Mouse (Mus musculus) midbrain, embryonic 11.5 days (tissue): ENCODE measurements around the gene Erich4. TPM values are rescaled to one million over a fixed set of nuclear protein-coding genes. Genes with fewer than 3 reads are reported as not detected.
A peak's percentile ranks its signal among the peaks of the same experiment; 100 is the strongest.

ENCODE experiments used
- ATAC-seq: fragments of 200-750 bp; cut with Nextera tagmentation; 2 replicates; pipeline ENCODE4 v1.8.0; 2017; ENCODE audit warnings: moderate TSS enrichment, moderate library complexity; ENCODE audit not compliant: low FRiP score
- DNase-seq: peaks from one replicate; pipeline ENCODE4 v3.0.0; 2015; ENCODE audit warnings: low spot score; ENCODE audit errors: missing footprints
- H3K27ac ChIP-seq: fragments of 300-500 bp; sonication (generic); 2 replicates; pipeline ENCODE4 v1.5.1; 2014; ENCODE audit warnings: low read depth, low read length
- H3K27me3 ChIP-seq: fragments of 300-500 bp; sonication (generic); 2 replicates; pipeline ENCODE4 v1.6.1; 2014; ENCODE audit warnings: mild to moderate bottlenecking, low read length, moderate library complexity, mixed read lengths; ENCODE audit not compliant: control insufficient read depth, insufficient read depth
- H3K36me3 ChIP-seq: fragments of 300-500 bp; sonication (generic); 2 replicates; pipeline ENCODE4 v1.6.1; 2014; ENCODE audit warnings: mild to moderate bottlenecking, low read length, moderate library complexity, mixed read lengths; ENCODE audit not compliant: control insufficient read depth, insufficient read depth
- H3K4me1 ChIP-seq: fragments of 300-500 bp; sonication (generic); 2 replicates; pipeline ENCODE4 v1.6.1; 2014; ENCODE audit warnings: low read length; ENCODE audit not compliant: control insufficient read depth, insufficient read depth
- H3K4me2 ChIP-seq: fragments of 300-500 bp; sonication (generic); 2 replicates; pipeline ENCODE4 v1.6.1; 2014; ENCODE audit warnings: mild to moderate bottlenecking, moderate library complexity
- H3K4me3 ChIP-seq: fragments of 300-500 bp; sonication (generic); 2 replicates; pipeline ENCODE4 v1.5.1; 2014; ENCODE audit warnings: low read depth, low read length
- H3K9ac ChIP-seq: fragments of 300-500 bp; sonication (generic); 2 replicates; pipeline ENCODE4 v1.6.1; 2014; ENCODE audit warnings: low read length
- H3K9me3 ChIP-seq: fragments of 300-500 bp; sonication (generic); 2 replicates; pipeline ENCODE4 v1.6.1; 2016; ENCODE audit warnings: low read length; ENCODE audit not compliant: control insufficient read depth
- WGBS: fragments of 180-500 bp; shearing (Covaris S2); extraction: QIAGEN DNeasy Blood & Tissue Kit; methylation state at CpG from one replicate; pipeline ENCODE4 v1.1.7; 2014; 5-methylcytosine and 5-hydroxymethylcytosine counted together
- polyA plus RNA-seq: library from polyadenylated mRNA; unstranded; fragments of >200 nt; fragmentation: Nextera tagmentation; extraction: Ambion mirVana; gene quantifications from 2 replicates; pipeline ENCODE4 v1.2.1, GENCODE M21; 2014

Erich4 gene
- polyA plus RNA-seq: not detected in 2 replicates

DNA sequence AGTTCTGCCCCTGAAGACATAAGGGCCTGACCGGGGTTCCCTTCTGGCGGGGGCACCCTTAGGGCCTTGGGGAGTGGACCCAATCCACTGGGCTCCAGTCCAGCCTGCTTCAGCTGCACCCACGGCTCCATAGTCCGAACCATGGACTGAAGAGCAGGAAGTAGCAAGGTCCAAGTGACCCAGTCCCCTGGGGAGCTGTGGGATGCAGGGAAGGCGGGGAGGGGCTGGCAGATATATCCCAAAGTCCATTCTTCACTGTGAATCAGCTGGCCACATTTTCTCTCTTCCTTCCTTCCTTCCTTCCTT lies at the start of gene Erich4:
Erich4 (minus strand) TSS at position 187 of the 306 bp plus-strand sequence.
- no peak within 1 kb of the TSS for H3K4me3 ChIP-seq
- 85% methylated on average over 5 of the region's 5 CpGs for WGBS
- H3K36me3 ChIP-seq: no peaks in the 10 kb centered on the region
- no peaks in the 10 kb centered on the region; the same call in 1 of the 2 replicates for H3K4me1 ChIP-seq
- H3K9me3 ChIP-seq: no peaks in the 10 kb centered on the region
- no peak within 1 kb of the TSS for H3K9ac ChIP-seq
- no peak within 1 kb of the TSS for H3K27ac ChIP-seq
- ATAC-seq: no peak
- no peaks in the 10 kb centered on the region for H3K27me3 ChIP-seq
- no peak within 1 kb of the TSS for H3K4me2 ChIP-seq
- no peak for DNase-seq

DNA sequence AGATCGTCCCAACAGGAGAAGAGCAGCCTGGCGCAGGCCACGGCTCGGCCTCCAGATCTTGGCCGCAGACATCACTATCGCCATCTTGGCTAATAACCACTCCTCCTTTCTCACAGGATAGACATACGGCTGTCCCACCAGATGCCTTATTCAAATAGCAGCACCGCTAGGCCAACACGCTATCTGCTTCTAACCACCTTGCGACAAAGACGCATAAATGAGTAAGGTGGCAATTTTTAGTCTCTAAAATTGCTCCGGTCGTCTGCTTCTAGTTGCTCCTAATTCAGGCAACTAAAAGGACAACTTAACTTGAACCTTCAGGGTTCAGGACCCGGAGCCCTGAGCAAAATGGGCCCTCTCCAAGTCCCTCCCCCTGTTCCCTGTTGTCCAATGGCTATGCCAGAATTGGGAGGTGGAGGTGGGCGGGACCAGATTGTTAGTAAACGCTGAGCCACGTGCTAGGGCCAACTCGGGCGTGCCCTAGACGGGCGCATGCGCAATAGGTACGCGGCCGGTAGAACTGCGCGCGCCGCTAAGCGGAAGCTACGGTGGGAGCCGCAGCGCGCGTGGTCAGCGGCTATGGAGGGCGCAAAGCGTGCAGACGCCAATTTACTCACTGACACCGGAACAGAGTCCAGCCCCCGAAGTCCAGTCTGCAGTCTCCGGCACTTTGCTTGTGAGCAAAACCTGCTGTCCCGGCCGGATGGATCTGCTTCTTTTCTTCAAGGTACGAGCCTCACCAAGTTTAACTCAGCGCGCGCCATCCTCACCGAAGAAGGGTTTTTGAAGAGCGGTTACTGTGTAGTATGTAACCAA lies 43.2 kb upstream of the Erich4 start, which contains the start of the genes Bckdha and Exosc5:
Bckdha (minus strand) TSS at position 325 of the 816 bp plus-strand sequence.
Exosc5 (plus strand) TSS at position 508 of the 816 bp plus-strand sequence.
- peak; percentile 100 for DNase-seq
- peak within 1 kb of the TSS; percentile 67 for H3K4me3 ChIP-seq
- peak within 1 kb of the TSS; percentile 70 for H3K9ac ChIP-seq
- under 1% methylated on average over 50 of the region's 50 CpGs for WGBS
- H3K36me3 ChIP-seq: no peaks in the 10 kb centered on the region
- no peaks in the 10 kb centered on the region for H3K9me3 ChIP-seq
- peaks cover 6% of the 10 kb centered on the region for H3K4me1 ChIP-seq
- no peaks in the 10 kb centered on the region for H3K27me3 ChIP-seq
- H3K4me2 ChIP-seq: peak within 1 kb of the TSS; percentile 85
- peak; percentile 99 for ATAC-seq
- H3K27ac ChIP-seq: peak within 1 kb of the TSS; percentile 33; the same call in 1 of the 2 replicates

DNA sequence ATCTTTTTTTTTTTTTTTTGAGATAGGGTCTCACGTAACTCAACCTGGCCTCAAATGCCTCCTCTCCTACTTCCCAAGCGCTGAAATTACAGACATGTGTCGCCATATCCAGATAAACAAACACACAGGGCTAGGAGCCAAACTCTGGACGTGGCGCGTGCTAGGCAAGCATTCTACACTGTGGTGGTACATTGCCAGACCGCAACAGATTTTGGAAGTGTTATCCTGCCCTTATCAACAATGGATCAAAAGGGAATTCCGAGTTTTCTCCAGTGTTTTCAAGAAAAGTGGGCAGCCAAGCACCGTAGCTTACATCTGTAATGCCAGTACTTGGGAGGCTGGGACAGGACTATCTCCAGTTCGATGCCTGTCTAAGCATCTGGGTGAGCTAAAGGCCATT lies 42.1 kb upstream of the Erich4 start:
- Histone ChIP-seq H3K4me3 (peak overlapping the region; percentile 67), H3K9ac (peak overlapping the region; percentile 64), H3K36me3 (no peaks in the 10 kb centered on the region), H3K4me2 (peak overlapping the region; percentile 85), H3K9me3 (no peaks in the 10 kb centered on the region), H3K27me3 (no peaks in the 10 kb centered on the region), H3K27ac (no peak overlapping the region), H3K4me1 (peaks cover 6% of the 10 kb centered on the region)
- ATAC-seq (no peak), DNase-seq (no peak)
- 47% methylated on average over 10 of the region's 10 CpGs for WGBS

DNA sequence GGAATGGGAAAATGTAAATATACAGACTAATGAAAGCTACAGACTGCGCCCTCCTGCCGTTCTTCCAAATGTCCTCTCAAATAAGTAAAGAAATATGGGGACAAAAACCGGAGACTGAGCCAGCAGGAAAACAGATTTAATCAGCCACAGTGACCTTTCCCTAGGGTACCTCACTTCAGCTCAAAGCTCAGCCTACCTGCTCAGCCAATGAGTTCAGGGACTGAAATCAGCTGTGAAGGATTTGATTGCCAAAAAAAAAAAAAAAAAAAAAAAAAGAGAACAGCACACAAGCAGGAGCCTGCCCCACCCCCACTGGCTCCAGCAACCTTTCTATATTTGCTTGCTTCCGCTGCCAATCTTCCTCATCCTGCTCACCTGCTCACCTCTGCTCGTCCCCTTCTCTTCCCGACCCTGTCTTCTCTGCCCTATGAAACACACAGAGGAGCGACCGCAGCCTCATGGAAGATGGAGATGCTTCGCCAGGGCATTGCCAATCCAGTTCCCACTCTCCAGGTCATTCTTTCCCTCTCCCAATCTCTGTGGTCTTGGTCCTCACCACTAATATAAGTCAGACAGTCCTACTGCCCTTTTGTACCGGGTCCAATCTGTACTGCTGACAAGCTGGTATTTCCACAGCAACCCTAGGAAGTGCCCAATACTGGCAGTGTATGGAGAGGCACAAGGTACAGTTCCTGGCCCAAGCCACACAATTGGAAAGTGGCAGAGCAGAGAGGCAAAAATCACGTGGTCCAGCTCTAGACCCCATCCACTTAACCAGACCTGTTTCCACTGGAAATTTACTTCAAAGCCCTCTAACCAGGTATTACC lies 40.1 kb upstream of the Erich4 start:
- WGBS: 77% methylated on average over 11 of the region's 11 CpGs
- no peak overlapping the region for H3K27ac ChIP-seq
- peak; percentile 82 for DNase-seq
- H3K4me2 ChIP-seq: no peak overlapping the region
- H3K4me1 ChIP-seq: peaks cover 6% of the 10 kb centered on the region
- H3K4me3 ChIP-seq: no peak overlapping the region
- no peak overlapping the region for H3K9ac ChIP-seq
- H3K9me3 ChIP-seq: no peaks in the 10 kb centered on the region
- ATAC-seq: no peak
- no peaks in the 10 kb centered on the region for H3K27me3 ChIP-seq
- no peaks in the 10 kb centered on the region for H3K36me3 ChIP-seq

DNA sequence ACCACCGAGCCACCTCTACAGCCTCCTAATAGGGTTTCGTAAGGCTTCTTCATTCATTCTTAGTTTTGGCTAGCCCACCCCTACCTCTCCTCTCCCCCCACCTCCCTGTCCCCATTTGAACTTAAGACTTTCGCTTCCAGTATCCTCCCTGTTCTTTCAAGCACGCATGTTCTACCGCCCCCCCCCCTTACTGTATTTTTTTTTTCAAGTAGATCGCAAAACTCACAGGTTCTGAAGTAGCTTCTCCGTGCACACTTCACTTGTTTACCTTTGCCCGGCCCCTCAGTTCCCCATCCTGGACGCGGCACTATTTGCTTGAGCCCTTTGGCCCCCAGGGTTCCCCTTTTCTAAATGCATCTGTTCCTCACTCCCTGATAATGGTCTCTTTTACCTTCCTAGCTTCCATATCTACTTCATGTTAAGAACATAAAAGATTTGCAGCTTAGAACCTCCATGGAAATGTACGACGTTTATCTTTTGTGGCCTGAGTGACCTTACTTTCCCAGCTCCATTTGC lies 36.6 kb upstream of the Erich4 start:
- H3K4me2 ChIP-seq: no peak overlapping the region
- 92% methylated on average over 12 of the region's 12 CpGs for WGBS
- H3K4me1 ChIP-seq: peaks cover under 1% of the 10 kb centered on the region; the same call in 1 of the 2 replicates
- no peaks in the 10 kb centered on the region for H3K27me3 ChIP-seq
- DNase-seq: peak; percentile 35
- no peak overlapping the region for H3K9ac ChIP-seq
- no peaks in the 10 kb centered on the region for H3K9me3 ChIP-seq
- no peak for ATAC-seq
- no peak overlapping the region for H3K4me3 ChIP-seq
- no peak overlapping the region for H3K27ac ChIP-seq
- H3K36me3 ChIP-seq: no peaks in the 10 kb centered on the region

DNA sequence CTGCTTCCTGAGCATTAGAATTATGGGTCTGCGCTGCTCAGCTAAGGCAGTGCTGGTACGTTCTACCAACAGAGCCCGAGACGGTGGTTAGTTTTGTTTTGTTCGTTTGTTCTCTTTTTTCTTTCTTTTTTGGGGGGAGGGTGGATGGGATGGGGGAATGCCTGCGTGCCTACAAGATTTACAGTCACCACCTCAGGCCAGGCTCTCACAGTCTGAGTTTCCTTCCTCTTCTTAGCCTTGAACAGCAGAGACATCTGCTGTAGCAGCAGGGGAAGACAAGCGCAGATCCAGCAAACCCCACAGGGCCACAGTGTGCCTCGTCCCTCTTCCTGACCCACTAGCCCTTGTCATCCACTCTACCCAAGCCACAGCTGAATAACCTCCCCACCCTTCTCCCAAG lies 35.6 kb upstream of the Erich4 start:
- no peak overlapping the region for H3K4me3 ChIP-seq
- no peak overlapping the region for H3K9ac ChIP-seq
- 91% methylated on average over 8 of the region's 8 CpGs for WGBS
- no peak overlapping the region for H3K4me2 ChIP-seq
- peak; percentile 47 for DNase-seq
- H3K27ac ChIP-seq: no peak overlapping the region
- no peaks in the 10 kb centered on the region for H3K9me3 ChIP-seq
- no peaks in the 10 kb centered on the region for H3K27me3 ChIP-seq
- H3K36me3 ChIP-seq: no peaks in the 10 kb centered on the region
- no peaks in the 10 kb centered on the region for H3K4me1 ChIP-seq
- ATAC-seq: no peak

DNA sequence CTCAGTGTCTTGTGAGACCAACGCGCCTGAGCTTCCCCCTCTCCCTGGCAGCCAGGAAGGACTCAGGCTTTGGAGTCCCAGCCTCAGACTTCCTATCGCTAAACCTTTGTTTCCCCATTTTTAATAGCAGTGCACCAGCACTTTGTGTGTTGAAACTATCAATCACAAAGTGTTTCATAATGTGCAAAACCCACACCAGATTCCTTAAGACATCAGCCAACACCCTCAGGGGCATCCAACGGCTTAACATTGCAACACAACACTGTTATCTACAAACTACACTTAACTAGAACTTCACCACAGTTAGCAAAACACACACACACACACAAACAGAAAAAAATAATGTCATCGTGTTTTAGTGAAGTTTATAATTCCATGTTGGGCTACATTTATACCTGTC lies 34.1 kb upstream of the Erich4 start:
- Histone ChIP-seq H3K4me1 (no peaks in the 10 kb centered on the region), H3K4me2 (no peak overlapping the region), H3K9me3 (no peaks in the 10 kb centered on the region), H3K4me3 (no peak overlapping the region), H3K27me3 (no peaks in the 10 kb centered on the region), H3K9ac (no peak overlapping the region), H3K36me3 (no peaks in the 10 kb centered on the region), H3K27ac (no peak overlapping the region)
- 89% methylated on average over 5 of the region's 5 CpGs for WGBS
- no peak for DNase-seq
- ATAC-seq: no peak

DNA sequence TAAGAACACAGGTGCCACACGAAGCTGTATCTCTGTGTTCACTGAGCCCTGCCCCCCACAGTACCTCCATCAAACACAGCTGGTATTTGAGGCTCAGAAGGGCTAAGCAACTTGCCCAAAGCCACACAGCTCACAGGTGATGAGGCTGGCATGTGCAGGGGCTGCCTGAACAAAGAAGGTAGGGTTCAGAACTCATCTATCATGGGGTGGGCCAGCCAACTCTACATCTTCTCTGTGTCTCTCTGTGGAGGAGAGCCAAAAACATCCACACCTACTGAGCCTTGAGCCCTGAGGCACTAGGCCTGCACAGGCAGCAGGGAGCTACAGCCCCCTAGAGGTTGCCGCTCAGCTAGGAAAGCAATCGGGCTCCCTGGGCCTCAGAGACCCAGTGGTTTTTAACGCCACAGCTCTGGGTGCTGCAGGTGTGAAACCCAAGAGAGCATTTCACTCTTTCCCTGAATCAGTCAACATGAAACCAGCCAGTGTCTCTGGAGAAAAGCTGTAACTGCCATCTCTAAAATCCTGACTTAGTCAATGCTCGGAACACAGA lies 32.0 kb upstream of the Erich4 start:
- no peaks in the 10 kb centered on the region for H3K9me3 ChIP-seq
- H3K36me3 ChIP-seq: no peaks in the 10 kb centered on the region
- no peak for ATAC-seq
- no peaks in the 10 kb centered on the region for H3K27me3 ChIP-seq
- DNase-seq: peak; percentile 53
- no peaks in the 10 kb centered on the region for H3K4me1 ChIP-seq
- no peak overlapping the region for H3K27ac ChIP-seq
- no peak overlapping the region for H3K9ac ChIP-seq
- H3K4me3 ChIP-seq: no peak overlapping the region
- WGBS: 64% methylated on average over 5 of the region's 5 CpGs
- H3K4me2 ChIP-seq: no peak overlapping the region
